Mouse (Mus musculus): ENCODE measurements around the gene Rex2.
"Not testable (repeated sequence)": the region's sequence is repeated elsewhere in the genome, so short reads cannot be mapped to it uniquely, and the experiment has no call there.

Rex2 gene

DNA sequence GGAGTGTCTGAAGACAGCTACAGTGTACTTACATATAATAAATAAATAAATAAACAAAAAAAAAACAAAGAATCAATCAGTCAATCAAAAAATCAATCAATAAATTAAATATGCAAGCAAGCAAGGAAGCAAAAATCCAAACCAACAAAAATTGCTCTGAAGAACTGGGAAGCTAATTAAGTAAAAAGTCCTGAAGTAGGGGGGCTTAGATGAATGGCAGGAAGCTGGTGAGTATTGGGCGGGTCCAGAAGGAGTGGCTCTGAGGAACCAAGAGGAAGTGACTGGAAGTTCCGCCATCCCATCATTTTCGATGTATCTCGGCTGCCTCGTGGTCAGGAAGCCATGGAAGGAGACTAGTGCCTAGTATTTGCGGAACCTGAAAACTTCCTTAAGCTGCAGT is at the start of gene Rex2:
Gene Rex2 (plus strand): TSS at position 301 of the 400 bp plus-strand sequence.
- not testable (repeated sequence) for ATAC-seq (ENCODE audit: insufficient number of reproducible peaks, low FRiP score, low TSS enrichment)

DNA sequence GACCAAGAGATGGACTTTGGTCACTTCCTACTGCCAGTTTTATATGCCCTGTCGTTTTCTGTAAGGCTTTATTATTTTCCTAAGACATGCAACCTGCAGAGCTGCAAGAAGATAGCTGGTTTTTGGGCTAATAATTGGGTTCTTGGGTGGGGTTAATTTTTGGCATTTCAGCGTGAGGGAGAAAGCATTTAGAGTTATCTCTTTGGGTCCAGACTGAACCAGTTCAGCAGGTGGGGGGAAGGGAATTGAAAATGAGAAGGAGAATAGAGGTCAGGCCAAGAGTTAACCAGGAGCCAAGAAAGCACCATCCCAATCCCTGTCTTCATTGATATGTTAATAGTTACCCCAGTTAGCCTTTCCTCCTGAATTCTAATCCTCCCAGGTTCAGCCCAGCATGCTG is 45.1 kb upstream of the Rex2 start:
- not testable (repeated sequence) for ATAC-seq (ENCODE audit: insufficient number of reproducible peaks, low FRiP score, low TSS enrichment)

DNA sequence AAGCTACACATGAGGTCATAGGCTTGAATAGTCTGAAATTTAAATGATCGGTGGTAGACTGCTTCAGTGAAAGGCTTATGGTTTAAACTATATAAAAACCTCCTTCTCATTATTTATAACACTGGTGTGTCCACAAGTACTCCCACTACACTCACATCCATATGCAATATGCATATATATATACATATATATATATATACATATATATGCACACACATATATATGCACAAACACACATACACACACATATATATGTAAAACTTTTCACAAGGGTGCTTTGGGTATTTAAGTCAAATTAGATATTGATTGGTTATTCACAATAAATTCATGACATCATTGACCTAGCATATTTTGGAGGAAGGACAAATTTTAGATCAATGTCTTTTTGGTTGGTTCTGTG is 3.2 kb upstream of the Rex2 start:
- ATAC-seq (ENCODE audit: insufficient number of reproducible peaks, low FRiP score, low TSS enrichment) = not testable (repeated sequence)

DNA sequence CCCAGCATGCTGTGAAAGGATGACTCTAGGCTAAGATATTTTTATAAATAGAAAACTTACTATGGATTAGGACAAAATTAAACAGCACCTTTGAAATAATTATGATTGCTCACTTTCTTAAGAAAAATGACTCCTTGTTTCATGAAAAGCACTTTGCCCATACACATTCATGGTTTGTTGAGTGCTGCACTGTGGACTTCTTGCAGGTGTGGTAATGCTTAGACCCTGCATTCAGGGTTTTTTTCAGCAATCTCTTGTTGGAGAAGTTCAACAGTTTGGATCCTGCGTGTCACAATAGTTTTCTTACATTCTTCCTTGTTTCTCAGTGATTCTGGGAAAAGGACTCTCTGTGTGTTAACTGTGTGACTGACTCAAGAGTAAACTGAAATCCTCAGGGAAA is 4.7 kb downstream of the Rex2 start:
- ATAC-seq (ENCODE audit: insufficient number of reproducible peaks, low FRiP score, low TSS enrichment) = not testable (repeated sequence)

DNA sequence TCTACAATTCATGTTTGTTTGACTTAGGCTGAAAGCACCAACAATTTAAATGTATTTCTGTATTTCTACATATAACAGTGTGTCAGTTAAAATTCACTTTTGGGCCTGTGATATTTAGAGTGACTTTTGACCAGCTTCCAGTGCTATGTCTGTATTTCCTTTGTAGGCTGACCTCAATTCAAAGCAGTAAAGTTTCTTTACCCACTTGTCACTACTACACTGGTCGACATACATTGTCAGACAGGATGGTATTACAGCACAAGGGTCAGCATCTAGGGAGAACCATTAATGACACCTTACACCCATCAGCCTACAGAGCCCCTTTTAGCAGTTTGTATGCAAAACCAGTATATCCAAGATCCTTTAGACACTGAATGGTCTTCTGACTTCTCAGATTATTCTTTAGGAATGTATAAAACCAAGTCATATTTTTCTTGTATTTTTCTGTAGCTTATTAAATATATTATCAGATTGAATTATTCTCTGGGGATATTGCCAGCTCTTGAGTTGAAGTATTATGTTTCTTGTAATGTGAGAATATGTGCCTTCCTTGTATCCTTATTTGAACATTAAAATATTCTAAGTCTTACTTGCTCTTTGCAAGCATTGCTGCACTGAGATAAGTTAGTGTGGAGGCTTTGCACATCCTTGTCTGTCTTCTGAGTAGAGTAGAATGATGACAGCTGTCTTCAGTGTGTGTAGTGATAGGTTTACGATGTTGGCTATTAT is 9.8 kb downstream of the Rex2 start:
- ATAC-seq (ENCODE audit: insufficient number of reproducible peaks, low FRiP score, low TSS enrichment) = not testable (repeated sequence)

DNA sequence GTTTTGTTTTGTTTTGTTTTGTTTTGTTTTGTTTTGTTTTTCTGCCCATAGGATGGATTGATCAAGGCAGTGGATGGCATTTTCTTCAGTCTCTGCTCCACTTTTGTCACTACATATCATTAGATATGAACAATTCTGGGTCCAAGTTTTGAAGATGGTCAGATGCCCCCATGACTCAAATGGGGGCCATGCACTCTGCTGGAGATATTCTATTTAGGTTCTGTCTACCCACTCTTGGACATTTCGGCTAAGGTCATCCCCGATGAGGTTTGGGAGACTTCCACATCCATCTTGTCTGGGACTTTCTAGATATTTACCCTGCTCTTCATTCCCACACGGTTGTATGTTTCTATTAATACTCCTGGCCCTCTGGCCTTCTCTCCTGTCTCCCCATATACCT is 42.1 kb downstream of the Rex2 start:
- ATAC-seq (ENCODE audit: insufficient number of reproducible peaks, low FRiP score, low TSS enrichment) = not testable (repeated sequence)

DNA sequence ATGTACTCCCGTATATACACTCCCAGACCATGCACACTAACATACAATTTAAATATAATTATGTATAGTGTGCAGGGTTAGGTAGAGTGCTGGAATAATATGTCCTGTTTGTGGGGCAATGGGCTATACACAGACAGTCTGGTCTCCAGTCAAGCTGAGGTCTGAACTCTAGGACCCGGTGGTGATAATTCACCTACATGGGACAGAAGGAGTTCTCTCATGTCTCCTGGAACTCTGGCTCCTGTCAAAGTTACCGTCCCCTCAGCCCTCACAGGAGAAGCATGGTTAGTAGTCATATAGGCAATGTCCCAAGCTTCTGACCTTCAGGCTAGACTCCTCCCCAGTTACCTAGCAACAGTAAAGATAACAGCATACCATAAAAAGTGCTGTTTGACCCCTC is 44.2 kb downstream of the Rex2 start:
- ATAC-seq (ENCODE audit: insufficient number of reproducible peaks, low FRiP score, low TSS enrichment) = not testable (repeated sequence)

DNA sequence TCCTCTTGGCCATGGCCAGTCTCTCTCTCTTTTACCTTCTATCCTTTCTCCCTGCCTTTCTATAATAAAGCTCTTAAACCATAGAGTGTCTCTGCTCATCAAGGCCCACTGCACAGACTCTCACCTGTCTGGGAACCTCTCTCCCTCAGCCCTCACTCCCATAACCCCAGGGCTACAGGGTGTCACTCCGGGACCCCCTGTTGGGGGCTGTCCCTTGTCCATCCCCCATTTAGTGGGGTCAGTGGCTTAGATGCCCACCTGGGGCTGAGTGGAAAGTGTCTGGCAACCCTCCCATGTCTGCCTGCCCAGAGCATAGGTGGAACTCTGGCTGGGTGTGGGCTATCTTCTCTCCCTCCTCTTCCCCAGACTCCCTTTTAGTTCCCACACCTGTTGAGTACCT is 44.7 kb downstream of the Rex2 start:
- ATAC-seq (ENCODE audit: insufficient number of reproducible peaks, low FRiP score, low TSS enrichment) = not testable (repeated sequence)

DNA sequence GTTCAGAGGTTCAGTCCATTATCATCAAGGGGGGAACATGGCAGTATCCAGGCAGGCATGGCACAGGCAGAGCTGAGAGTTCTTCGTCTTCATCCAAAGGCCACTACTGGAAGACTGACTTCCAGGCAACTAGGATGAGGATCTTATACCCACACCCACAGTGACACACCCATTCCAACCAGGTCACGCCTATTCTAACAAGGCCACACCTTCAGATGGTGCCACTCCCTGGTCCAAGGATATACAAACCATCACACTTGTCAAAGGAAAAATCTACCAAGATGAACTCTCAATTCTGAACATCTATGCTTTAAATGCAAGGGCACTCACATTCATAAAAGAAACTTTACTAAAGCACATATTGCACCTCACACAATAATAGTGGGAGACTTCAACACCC is 74.0 kb downstream of the Rex2 start:
- not testable (repeated sequence) for ATAC-seq (ENCODE audit: insufficient number of reproducible peaks, low FRiP score, low TSS enrichment)

DNA sequence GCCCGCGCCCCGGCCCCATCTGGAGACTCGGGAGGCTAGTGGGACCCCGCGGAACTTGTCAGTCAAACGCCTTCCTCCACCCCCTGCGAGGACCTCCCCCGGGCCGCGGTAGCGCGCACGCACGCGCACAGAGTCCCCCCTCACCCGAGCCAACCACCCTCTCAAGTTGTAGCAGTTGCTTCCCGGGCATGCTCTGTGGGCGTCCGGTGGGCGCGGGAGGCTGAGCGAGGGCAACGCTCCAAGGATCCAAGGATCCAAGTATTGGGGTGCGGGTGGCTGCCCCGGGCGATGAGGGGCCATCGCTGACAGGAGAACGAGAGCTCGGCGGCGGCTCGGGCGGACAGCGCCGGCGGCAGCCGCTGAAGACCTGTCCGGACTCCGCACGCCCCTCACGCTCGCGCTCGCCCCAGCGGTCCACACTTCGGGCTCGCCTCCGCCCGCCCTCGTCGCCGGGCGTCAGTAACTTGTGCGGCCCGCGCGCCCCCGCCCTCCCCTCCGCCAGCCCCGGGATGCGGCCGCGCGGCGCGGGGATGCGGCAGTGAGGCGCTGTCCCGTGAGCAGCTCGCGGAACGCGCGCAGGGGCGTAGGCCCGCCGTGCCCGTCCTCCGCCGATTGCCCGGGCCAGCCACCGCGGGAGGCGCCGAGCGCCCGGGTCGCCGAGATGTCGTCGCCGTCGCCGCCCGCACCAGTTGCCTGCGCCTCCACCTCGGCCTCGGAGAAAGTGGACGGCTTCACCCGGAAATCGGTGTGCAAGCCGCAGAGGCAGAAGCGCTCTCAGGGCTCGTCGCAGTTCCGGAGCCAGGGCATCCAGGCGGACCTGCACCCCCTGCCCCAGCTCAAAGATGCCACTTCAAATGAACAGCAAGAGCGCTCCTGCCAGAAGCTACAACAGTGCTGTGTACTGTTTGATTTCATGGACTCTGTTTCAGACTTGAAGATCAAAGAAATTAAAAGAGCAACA is 80.3 kb downstream of the Rex2 start:
- ATAC-seq (ENCODE audit: insufficient number of reproducible peaks, low FRiP score, low TSS enrichment) = not testable (repeated sequence)

DNA sequence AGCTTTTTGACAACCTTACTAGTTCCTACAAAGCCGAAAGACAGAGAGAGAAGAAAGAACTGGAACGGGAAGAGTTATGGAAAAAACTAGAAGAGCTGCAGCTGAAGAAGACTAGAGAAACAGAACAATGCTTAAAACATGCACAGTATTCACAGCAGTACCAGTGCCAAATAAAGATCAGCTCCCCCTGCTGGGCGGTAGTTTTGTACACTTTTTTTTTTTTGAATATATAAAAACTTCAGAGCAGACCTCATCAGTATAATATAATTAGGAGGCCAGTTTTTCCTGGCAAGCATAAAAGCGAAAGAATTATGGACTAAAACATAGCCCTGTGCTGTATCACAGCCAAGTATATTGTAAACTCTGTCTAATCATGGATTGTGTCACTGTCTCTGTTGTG is 82.2 kb downstream of the Rex2 start:
- not testable (repeated sequence) for ATAC-seq (ENCODE audit: insufficient number of reproducible peaks, low FRiP score, low TSS enrichment)

Data from cerebellum, adult (tissue).